Mouse (Mus musculus): ENCODE data around the gene Cd300lg.

Cd300lg gene

GRCm38 (mm10) chr11:102025991-102026660 lies 15.2 kb upstream of the Cd300lg start:
- no peak for DNase-seq

DNA sequence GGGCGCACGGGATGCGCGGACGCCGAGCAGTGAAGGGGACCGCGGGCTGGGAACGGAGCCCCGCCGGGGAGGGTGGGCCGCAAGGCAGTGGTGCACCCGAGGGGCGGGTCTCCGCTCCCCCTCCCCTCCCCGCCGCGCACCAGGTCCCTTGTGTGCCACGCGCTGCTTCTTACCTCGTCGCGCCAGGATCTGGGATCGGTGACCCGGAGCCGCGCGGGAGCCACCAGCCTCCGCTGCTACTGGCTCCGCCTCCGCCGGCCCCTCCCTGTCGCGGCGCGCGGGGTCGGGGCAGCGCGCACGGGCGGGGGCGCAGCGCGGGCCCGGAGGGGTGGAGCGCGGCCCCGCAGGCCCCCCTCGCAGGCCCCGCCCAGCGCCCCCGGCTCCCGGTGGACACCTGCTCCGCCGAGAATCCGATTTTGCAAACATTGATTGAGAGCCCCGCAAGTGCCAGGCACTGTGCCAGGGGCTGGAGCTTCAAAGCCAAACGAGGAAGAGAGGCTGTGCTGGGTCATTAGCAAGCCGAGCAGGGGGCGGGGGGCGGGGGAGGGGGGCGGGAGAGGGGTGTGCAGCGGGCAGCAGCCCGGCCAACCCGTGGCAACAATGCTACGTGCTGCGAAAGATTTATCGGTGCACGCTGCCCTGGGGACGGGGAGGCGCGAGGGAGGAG lies 14.5 kb upstream of the Cd300lg start:
- DNase-seq: peak; percentile 71 to 89

DNA sequence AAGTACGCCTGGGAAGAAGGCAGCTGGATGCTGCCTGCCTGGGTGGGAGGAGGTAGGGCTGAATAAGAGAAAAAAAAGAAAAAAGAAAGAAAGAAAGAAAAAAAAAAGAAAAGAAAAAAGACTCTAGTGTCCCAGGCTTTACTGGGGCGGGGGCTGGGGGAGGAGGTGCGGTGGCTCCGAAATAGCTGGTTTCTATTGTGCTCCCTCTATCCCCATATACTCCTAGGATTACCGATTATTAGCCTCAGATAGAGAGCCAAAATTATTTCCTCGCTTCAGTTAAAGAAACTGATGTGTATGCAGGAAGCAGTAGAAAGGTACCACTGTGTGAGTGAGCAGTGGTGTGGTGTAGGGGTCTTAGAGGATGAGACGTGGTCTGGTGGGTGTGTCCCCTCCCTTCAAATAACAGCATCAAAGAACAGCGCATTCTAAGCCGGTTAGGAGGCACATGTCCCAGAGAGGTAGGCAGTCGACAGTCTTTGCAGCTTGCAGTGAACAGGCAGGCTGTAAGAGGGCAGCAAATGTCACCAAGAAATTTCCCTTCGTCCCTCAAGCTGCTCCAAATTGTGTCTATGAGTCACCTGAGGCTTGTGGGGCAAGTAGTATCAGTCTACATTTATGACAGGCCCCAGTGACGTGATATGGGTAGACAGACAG lies 13.8 kb upstream of the Cd300lg start:
- no peak for DNase-seq

- no peak for DNase-seq
Observed at GRCm38 (mm10) chr11:102028087-102028816, 13.1 kb upstream of the Cd300lg start, which contains the start of gene Mpp3. TSS of gene Mpp3 (minus strand) at chr11:102028461.

GRCm38 (mm10) chr11:102029304-102029703 lies 12.0 kb upstream of the Cd300lg start:
- DNase-seq: no peak

GRCm38 (mm10) chr11:102029966-102030365 lies 11.3 kb upstream of the Cd300lg start:
- no peak for DNase-seq

DNA sequence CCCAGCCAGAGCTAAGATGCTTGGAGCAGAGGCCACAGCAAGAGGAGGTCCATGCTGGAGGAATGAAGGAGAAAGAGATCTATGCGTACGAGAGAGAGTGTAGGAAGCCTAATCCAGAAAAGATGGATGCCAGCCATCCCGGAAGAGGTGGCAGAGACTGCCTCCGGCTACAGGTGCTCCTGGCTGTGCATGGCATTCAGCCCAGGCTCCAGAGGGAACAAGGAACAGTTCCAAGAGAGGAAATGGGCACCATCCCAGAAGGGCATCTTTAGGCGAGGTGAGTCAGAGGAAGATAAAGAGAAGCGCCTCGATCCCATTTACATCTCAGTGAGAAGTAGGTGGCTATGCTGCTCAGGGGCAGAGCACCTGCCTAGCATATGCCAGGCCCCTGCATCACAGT lies 10.2 kb upstream of the Cd300lg start:
- DNase-seq: no peak

- no peak for DNase-seq
Observed at GRCm38 (mm10) chr11:102033055-102033591, 8.2 kb upstream of the Cd300lg start.

- no peak for DNase-seq
Observed at GRCm38 (mm10) chr11:102034887-102035286, 6.4 kb upstream of the Cd300lg start.

GRCm38 (mm10) chr11:102035456-102035960 lies 5.8 kb upstream of the Cd300lg start:
- DNase-seq: no peak

- DNase-seq: no peak
Observed at GRCm38 (mm10) chr11:102036336-102036735, 5.0 kb upstream of the Cd300lg start.

- no peak for DNase-seq
Observed at GRCm38 (mm10) chr11:102037789-102038188, 3.5 kb upstream of the Cd300lg start.

DNA sequence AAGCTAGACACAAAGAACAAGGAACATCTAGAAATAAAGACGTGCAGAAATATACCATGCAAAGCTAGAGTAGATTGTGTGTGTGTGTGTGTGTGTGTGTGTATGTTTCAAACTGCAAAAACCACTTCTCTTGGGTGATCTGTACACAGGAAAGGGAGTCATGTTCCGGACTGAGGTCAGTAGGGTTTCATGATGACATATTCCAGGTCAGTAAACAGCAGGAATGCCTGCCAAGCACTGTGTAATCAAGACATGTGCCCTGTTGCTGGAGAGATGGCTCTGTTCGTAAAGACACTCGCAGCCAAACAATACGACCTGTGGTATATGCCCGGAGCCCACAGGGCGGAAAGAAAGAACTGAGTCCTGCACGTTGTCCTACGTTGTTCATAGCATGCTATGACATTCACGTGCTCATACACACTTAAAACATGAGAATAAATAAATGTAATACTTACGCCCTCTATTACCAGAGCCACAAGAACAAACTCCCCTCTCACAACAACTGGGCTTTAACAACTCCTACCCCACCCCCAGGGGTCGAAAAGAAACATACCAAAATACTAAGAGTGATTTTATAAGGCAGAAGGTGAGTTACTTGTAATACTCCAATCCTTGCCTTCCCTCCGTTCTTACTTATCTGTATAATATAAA lies 1.7 kb upstream of the Cd300lg start:
- DNase-seq: peak in 1 of 2 experiments; percentile 38

- DNase-seq: peak; percentile 94 to 97
Observed at GRCm38 (mm10) chr11:102040138-102040524, 1.2 kb upstream of the Cd300lg start.

DNA sequence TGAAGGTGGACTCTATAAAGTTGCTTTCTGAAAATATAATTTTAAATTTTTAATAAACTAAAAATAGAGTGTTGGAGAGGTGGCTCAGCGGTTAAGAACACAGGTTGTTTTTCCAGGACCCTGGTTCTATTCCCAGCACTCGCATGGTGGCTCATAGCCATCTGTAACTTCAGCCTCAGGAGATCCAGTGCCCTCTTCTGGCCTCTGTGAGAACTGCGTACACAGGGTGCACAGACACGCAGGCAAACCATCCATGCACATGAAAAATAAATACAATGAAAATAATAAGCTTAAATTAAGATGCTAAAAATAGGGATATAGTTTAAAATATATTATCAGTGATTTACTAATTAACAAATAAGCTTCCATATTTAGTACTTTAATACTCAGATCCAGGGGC lies 663 bp upstream of the Cd300lg start:
- DNase-seq: peak in 1 of 2 experiments; percentile 35

- DNase-seq: peak in 1 of 2 experiments; percentile 44
Observed at GRCm38 (mm10) chr11:102042971-102043370, 1.7 kb downstream of the Cd300lg start.

DNA sequence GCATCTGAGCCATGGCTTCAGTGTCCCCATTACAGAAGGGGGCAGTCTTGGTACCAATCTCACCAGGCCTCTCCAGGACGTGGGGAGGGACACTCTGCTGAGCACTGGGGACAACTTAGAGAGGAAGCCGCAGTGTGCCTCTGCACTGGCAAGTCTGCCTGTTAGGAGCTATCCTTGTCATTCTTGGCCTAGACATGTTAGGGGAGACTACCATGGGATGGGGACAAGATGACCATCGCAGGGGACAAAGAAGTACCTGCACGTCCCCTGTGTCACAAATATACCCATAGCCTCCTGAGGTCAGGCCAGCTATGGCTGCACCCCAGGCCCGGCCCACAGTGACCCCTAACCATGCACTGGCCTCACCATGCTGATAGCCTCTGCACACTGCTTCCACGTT lies 2.1 kb downstream of the Cd300lg start:
- peak in 1 of 2 experiments; percentile 43 for DNase-seq

DNA sequence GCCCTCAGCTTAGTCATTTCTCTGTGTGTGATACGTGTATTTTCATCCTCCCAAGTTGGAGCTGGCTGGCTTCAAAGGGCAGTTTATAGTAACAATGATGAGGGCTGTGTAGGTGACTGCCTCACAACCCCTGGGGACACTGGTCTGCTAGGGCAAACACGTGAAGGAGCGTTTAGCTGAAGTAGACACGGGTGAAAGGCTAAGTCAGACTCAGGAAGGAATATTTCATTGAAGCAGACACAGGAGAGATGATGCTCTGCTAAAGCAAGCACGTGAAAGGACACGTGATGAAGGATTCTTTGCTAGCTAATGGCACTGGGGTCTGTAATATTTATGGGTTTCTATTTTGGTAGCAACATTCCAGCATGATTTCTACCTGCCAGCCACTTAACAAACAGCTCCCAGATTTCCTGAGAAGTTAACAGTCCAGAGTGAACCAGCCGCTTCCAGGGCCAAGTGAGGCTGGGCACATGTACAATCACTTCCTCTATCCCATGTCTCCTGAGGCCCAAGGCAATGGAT lies 3.4 kb downstream of the Cd300lg start:
- DNase-seq: peak; percentile 65 to 85

- no peak for DNase-seq
Observed at GRCm38 (mm10) chr11:102046607-102047006, 5.3 kb downstream of the Cd300lg start.

- peak in 1 of 2 experiments; percentile 81 for DNase-seq
Observed at GRCm38 (mm10) chr11:102049875-102050482, 8.7 kb downstream of the Cd300lg start.

- DNase-seq: peak; percentile 78 to 92
Observed at GRCm38 (mm10) chr11:102051541-102051940, 10.2 kb downstream of the Cd300lg start.
